Mouse (Mus musculus): Measurements from ENCODE around the gene Prkd1. TPM values are rescaled to one million over a fixed set of nuclear protein-coding genes. Genes with fewer than 3 reads are reported as not detected.

Prkd1 gene
- polyA plus RNA-seq, 1 experiment from 2014 or later: 6.3 TPM

GRCm38 (mm10) chr12:50554214-50554613, 94.7 kb downstream of the Prkd1 start:
- Histone ChIP-seq H3K9ac (no peak overlapping the region), H3K27ac (no peak overlapping the region), H3K27me3 (no peaks in the 10 kb centered on the region), H3K36me3 (no peaks in the 10 kb centered on the region), H3K4me2 (no peak overlapping the region), H3K9me3 (no peaks in the 10 kb centered on the region), H3K4me1 (peaks cover 11% of the 10 kb centered on the region; the same call in 1 of the 2 replicates), H3K4me3 (no peak overlapping the region)
- no peak for ATAC-seq (ENCODE audit: insufficient number of reproducible peaks, insufficient read depth, low FRiP score, low TSS enrichment, low read depth)
- WGBS: 56% methylated on average over 3 of the region's 3 CpGs

GRCm38 (mm10) chr12:50549860-50550555, 98.9 kb downstream of the Prkd1 start:
- no peaks in the 10 kb centered on the region for H3K9me3 ChIP-seq
- peaks cover 29% of the 10 kb centered on the region for H3K4me1 ChIP-seq
- no peak overlapping the region for H3K9ac ChIP-seq
- ATAC-seq (ENCODE audit: insufficient number of reproducible peaks, insufficient read depth, low FRiP score, low TSS enrichment, low read depth): no peak
- H3K36me3 ChIP-seq: no peaks in the 10 kb centered on the region
- H3K4me3 ChIP-seq: no peak overlapping the region
- H3K27ac ChIP-seq: no peak overlapping the region
- 70% methylated on average over 8 of the region's 8 CpGs for WGBS
- no peaks in the 10 kb centered on the region for H3K27me3 ChIP-seq
- no peak overlapping the region for H3K4me2 ChIP-seq

GRCm38 (mm10) chr12:50546394-50546793, 102.5 kb downstream of the Prkd1 start:
- H3K9ac ChIP-seq: no peak overlapping the region
- H3K27me3 ChIP-seq: no peaks in the 10 kb centered on the region
- no peaks in the 10 kb centered on the region for H3K9me3 ChIP-seq
- no peak overlapping the region for H3K27ac ChIP-seq
- no peak overlapping the region for H3K4me2 ChIP-seq
- no peak overlapping the region for H3K4me3 ChIP-seq
- 51% methylated on average over 5 of the region's 5 CpGs for WGBS
- peaks cover 34% of the 10 kb centered on the region for H3K4me1 ChIP-seq
- H3K36me3 ChIP-seq: no peaks in the 10 kb centered on the region
- ATAC-seq (ENCODE audit: insufficient number of reproducible peaks, insufficient read depth, low FRiP score, low TSS enrichment, low read depth): no peak; the same call in 1 of the 2 replicates

- WGBS: 60% methylated on average over 5 of the region's 5 CpGs
- H3K9ac ChIP-seq: no peak overlapping the region
- H3K27ac ChIP-seq: no peak overlapping the region
- H3K4me1 ChIP-seq: peaks cover 34% of the 10 kb centered on the region
- no peak overlapping the region for H3K4me3 ChIP-seq
- no peak overlapping the region for H3K4me2 ChIP-seq
- H3K9me3 ChIP-seq: no peaks in the 10 kb centered on the region
- no peaks in the 10 kb centered on the region for H3K36me3 ChIP-seq
- H3K27me3 ChIP-seq: no peaks in the 10 kb centered on the region
- ATAC-seq (ENCODE audit: insufficient number of reproducible peaks, insufficient read depth, low FRiP score, low TSS enrichment, low read depth): no peak
Observed at GRCm38 (mm10) chr12:50545610-50545919, 103.3 kb downstream of the Prkd1 start.

- Histone ChIP-seq H3K36me3 (no peaks in the 10 kb centered on the region), H3K9me3 (no peaks in the 10 kb centered on the region), H3K4me2 (no peak overlapping the region), H3K27me3 (no peaks in the 10 kb centered on the region), H3K4me3 (no peak overlapping the region), H3K9ac (no peak overlapping the region), H3K4me1 (peaks cover 31% of the 10 kb centered on the region), H3K27ac (no peak overlapping the region)
- 49% methylated on average over 8 of the region's 8 CpGs for WGBS
- no peak for ATAC-seq (ENCODE audit: insufficient number of reproducible peaks, insufficient read depth, low FRiP score, low TSS enrichment, low read depth)
Observed at GRCm38 (mm10) chr12:50544855-50545609, 103.9 kb downstream of the Prkd1 start.

- H3K36me3 ChIP-seq: no peaks in the 10 kb centered on the region
- H3K4me2 ChIP-seq: no peak overlapping the region
- no peaks in the 10 kb centered on the region for H3K27me3 ChIP-seq
- ATAC-seq (ENCODE audit: insufficient number of reproducible peaks, insufficient read depth, low FRiP score, low TSS enrichment, low read depth): no peak
- no peaks in the 10 kb centered on the region for H3K9me3 ChIP-seq
- WGBS: 81% methylated on average over 5 of the region's 5 CpGs
- no peak overlapping the region for H3K9ac ChIP-seq
- H3K4me3 ChIP-seq: no peak overlapping the region
- H3K27ac ChIP-seq: no peak overlapping the region
- peaks cover 16% of the 10 kb centered on the region for H3K4me1 ChIP-seq
Observed at GRCm38 (mm10) chr12:50540793-50541192, 108.1 kb downstream of the Prkd1 start.

GRCm38 (mm10) chr12:50538296-50538965, 110.5 kb downstream of the Prkd1 start:
- H3K4me3 ChIP-seq: no peak overlapping the region
- H3K9me3 ChIP-seq: no peaks in the 10 kb centered on the region
- H3K9ac ChIP-seq: no peak overlapping the region
- no peak overlapping the region for H3K27ac ChIP-seq
- no peak for ATAC-seq (ENCODE audit: insufficient number of reproducible peaks, insufficient read depth, low FRiP score, low TSS enrichment, low read depth)
- H3K4me1 ChIP-seq: no peaks in the 10 kb centered on the region
- no peaks in the 10 kb centered on the region for H3K27me3 ChIP-seq
- 80% methylated on average over 3 of the region's 3 CpGs for WGBS
- no peak overlapping the region for H3K4me2 ChIP-seq
- no peaks in the 10 kb centered on the region for H3K36me3 ChIP-seq

- Histone ChIP-seq H3K9me3 (no peaks in the 10 kb centered on the region), H3K27ac (no peak overlapping the region), H3K36me3 (no peaks in the 10 kb centered on the region), H3K9ac (no peak overlapping the region), H3K27me3 (no peaks in the 10 kb centered on the region), H3K4me3 (no peak overlapping the region), H3K4me1 (no peaks in the 10 kb centered on the region), H3K4me2 (no peak overlapping the region)
- 82% methylated on average over 2 of the region's 2 CpGs for WGBS
- ATAC-seq (ENCODE audit: insufficient number of reproducible peaks, insufficient read depth, low FRiP score, low TSS enrichment, low read depth): no peak
Observed at GRCm38 (mm10) chr12:50537761-50538160, 111.1 kb downstream of the Prkd1 start.

- no peak overlapping the region for H3K9ac ChIP-seq
- H3K4me1 ChIP-seq: no peaks in the 10 kb centered on the region
- H3K9me3 ChIP-seq: no peaks in the 10 kb centered on the region
- no peaks in the 10 kb centered on the region for H3K36me3 ChIP-seq
- no peak overlapping the region for H3K4me3 ChIP-seq
- H3K27me3 ChIP-seq: no peaks in the 10 kb centered on the region
- 35% methylated on average over 1 of the region's 1 CpGs for WGBS
- H3K4me2 ChIP-seq: no peak overlapping the region
- no peak for ATAC-seq (ENCODE audit: insufficient number of reproducible peaks, insufficient read depth, low FRiP score, low TSS enrichment, low read depth)
- H3K27ac ChIP-seq: no peak overlapping the region
Observed at GRCm38 (mm10) chr12:50537006-50537405, 111.9 kb downstream of the Prkd1 start.

- 100% methylated on average over 1 of the region's 1 CpGs for WGBS
- no peak for ATAC-seq (ENCODE audit: insufficient number of reproducible peaks, insufficient read depth, low FRiP score, low TSS enrichment, low read depth)
Observed at GRCm38 (mm10) chr12:50528633-50529032, 120.3 kb downstream of the Prkd1 start.

GRCm38 (mm10) chr12:50524061-50524460, 124.8 kb downstream of the Prkd1 start:
- 70% methylated on average over 2 of the region's 2 CpGs for WGBS

More at GRCm38 (mm10) chr12:50528633-50529032, 120.3 kb downstream of the Prkd1 start:
- Histone ChIP-seq H3K27me3 (no peaks in the 10 kb centered on the region), H3K36me3 (no peaks in the 10 kb centered on the region), H3K4me2 (no peak overlapping the region), H3K4me1 (no peaks in the 10 kb centered on the region), H3K27ac (no peak overlapping the region), H3K4me3 (no peak overlapping the region), H3K9ac (no peak overlapping the region), H3K9me3 (no peaks in the 10 kb centered on the region)

GRCm38 (mm10) chr12:50514526-50514925, 134.4 kb downstream of the Prkd1 start:
- H3K27ac ChIP-seq: no peak overlapping the region
- no peaks in the 10 kb centered on the region for H3K9me3 ChIP-seq
- 59% methylated on average over 2 of the region's 2 CpGs for WGBS
- H3K27me3 ChIP-seq: no peaks in the 10 kb centered on the region
- H3K9ac ChIP-seq: no peak overlapping the region
- H3K4me2 ChIP-seq: no peak overlapping the region
- H3K4me3 ChIP-seq: no peak overlapping the region
- ATAC-seq (ENCODE audit: insufficient number of reproducible peaks, insufficient read depth, low FRiP score, low TSS enrichment, low read depth): no peak
- no peaks in the 10 kb centered on the region for H3K36me3 ChIP-seq
- H3K4me1 ChIP-seq: no peaks in the 10 kb centered on the region

More at GRCm38 (mm10) chr12:50524061-50524460, 124.8 kb downstream of the Prkd1 start:
- no peak overlapping the region for H3K27ac ChIP-seq
- no peak overlapping the region for H3K4me3 ChIP-seq
- no peak overlapping the region for H3K4me2 ChIP-seq
- no peaks in the 10 kb centered on the region for H3K9me3 ChIP-seq
- H3K27me3 ChIP-seq: no peaks in the 10 kb centered on the region
- no peaks in the 10 kb centered on the region for H3K36me3 ChIP-seq
- no peaks in the 10 kb centered on the region for H3K4me1 ChIP-seq
- H3K9ac ChIP-seq: no peak overlapping the region
- no peak for ATAC-seq (ENCODE audit: insufficient number of reproducible peaks, insufficient read depth, low FRiP score, low TSS enrichment, low read depth)

Data from embryonic facial prominence, embryonic 13.5 days (tissue).